8 mouse cellular contexts compared by ENCODE assay signal in the genomic region with DNA sequence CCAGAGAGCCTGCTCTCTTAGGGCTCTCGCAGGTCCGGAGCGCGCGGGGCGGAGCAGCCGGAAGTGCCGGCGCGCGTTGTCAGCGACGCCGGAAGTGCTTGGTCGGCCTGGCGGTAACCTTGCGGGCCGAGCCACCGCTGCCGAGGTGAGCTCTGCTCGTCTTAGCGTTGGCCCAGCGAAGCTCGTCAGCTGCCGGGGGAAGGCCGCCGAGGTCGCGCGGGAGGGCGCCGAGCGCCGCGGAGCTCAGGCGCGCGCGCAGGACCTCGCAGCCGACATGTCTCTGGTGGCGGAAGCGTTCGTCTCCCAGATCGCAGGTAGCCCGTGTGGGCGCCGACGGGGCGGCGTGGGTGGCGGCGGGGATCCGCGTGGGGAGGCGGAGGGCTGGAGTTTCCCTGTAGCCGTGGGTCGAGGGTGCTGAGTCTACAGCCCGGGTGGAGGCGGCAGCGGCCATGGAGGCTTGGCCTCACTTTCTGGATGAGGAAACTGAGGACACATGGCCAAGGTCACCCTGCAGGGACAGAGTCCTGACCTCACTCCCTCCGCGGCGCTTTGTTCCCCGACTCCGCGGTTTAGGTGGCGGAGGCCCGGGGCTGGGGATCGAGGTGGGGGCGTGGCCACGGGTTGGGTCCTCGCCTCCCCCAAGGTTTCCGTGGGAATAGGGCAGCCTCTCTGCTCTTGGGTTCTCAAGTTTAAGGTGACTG. TPM values are rescaled to one million over a fixed set of nuclear protein-coding genes. Genes with fewer than 3 reads are reported as not detected.
DNase-seq lines count a peak whose midpoint lies in the region; ATAC-seq and TF ChIP-seq lines count a peak whose summit lies in the region.

A gene (plus strand): TSS at position 74 of the 701 bp plus-strand sequence.

- H3K9me3 ChIP-seq in ES-E14 (ENCODE audit: control insufficient read depth, insufficient read depth, low read depth, low read length) = no peaks in the 10 kb centered on the region
- H3K9me3 ChIP-seq in forebrain, embryonic 15.5 days = no peaks in the 10 kb centered on the region
- no peaks in the 10 kb centered on the region for H3K9me3 ChIP-seq in lung, embryonic 16.5 days (ENCODE audit: control insufficient read depth, low read length)

- peak within 1 kb of the TSS; percentile 9; the same call in 1 of the 2 replicates for H3K27ac ChIP-seq in ES-E14 (ENCODE audit: insufficient read depth, low read depth, low read length, poor library complexity, severe bottlenecking)
- H3K27ac ChIP-seq in forebrain, embryonic 15.5 days (replicated peaks) = peak within 1 kb of the TSS; percentile 82
- H3K27ac ChIP-seq in lung, embryonic 16.5 days (ENCODE audit: low read length) = peak within 1 kb of the TSS; percentile 91

- H3K9ac ChIP-seq in ES-E14 (ENCODE audit: insufficient read depth, low read depth, low read length, poor library complexity, severe bottlenecking) = peak within 1 kb of the TSS; percentile 85
- H3K9ac ChIP-seq in forebrain, embryonic 15.5 days (replicated peaks) = peak within 1 kb of the TSS; percentile 83
- peak within 1 kb of the TSS; percentile 96 for H3K9ac ChIP-seq in lung, embryonic 16.5 days (ENCODE audit: low read length)

- peak; percentile 95 for ATAC-seq in forebrain, embryonic 15.5 days (replicated peaks)
- ATAC-seq in lung, embryonic 16.5 days (ENCODE audit: low read depth) = peak; percentile 96

- peak within 1 kb of the TSS; percentile 89 for H3K4me2 ChIP-seq in forebrain, embryonic 15.5 days (replicated peaks)
- peak within 1 kb of the TSS; percentile 66 for H3K4me2 ChIP-seq in lung, embryonic 16.5 days (ENCODE audit: low read depth, low read length)

- no peaks in the 10 kb centered on the region for H3K36me3 ChIP-seq in ES-E14 (ENCODE audit: control insufficient read depth, insufficient read depth, low read length, poor library complexity, severe bottlenecking)
- H3K36me3 ChIP-seq in forebrain, embryonic 15.5 days = no peaks in the 10 kb centered on the region
- no peaks in the 10 kb centered on the region for H3K36me3 ChIP-seq in lung, embryonic 16.5 days (ENCODE audit: control insufficient read depth, insufficient read depth, low read length)

- in situ Hi-C loops in ES-E14 (cut with MboI; ENCODE audit: low sequenced_read_pairs in 2 of 2, unreplicated experiment in 2 of 2) = no loop called here

- 0% methylated on average over 72 of the region's 74 CpGs for WGBS in forebrain, embryonic 15.5 days
- WGBS in lung, embryonic 16.5 days = under 1% methylated on average over 72 of the region's 74 CpGs

- intact Hi-C loops in heart, postnatal 25 days (cut with DNase I) = loop anchor here (5.0 kb wide), 2 partner anchors 136 to 231 kb away; no protein-coding TSS in a partner anchor

- peak; percentile 62 for DNase-seq in ES-E14 (ENCODE audit: low read depth, low spot score)
- peak; percentile 73 for DNase-seq in cerebellum, adult 11 months
- DNase-seq in heart, postnatal 25 days (ENCODE audit: low spot score) = peak; percentile 53
- peak; percentile 53 to 74 for DNase-seq in layer of hippocampus, adult 8-10 months (ENCODE audit: low spot score in 2 of 2)
- DNase-seq in ovary, postnatal 10 days (ENCODE audit: low spot score) = peak; percentile 49
- DNase-seq in thymus, postnatal 10 days (ENCODE audit: low spot score in 2 of 2) = peak; percentile 62 to 64

- peaks cover 0 to 2% of the 10 kb centered on the region in 2 experiments; a peak in 1 of 4 replicates for H3K4me1 ChIP-seq in ES-E14 (ENCODE audit: control insufficient read depth in 2 of 2, insufficient read depth in 2 of 2, low read length in 2 of 2, poor library complexity in 1 of 2)
- H3K4me1 ChIP-seq in forebrain, embryonic 15.5 days = peaks cover 8% of the 10 kb centered on the region
- H3K4me1 ChIP-seq in lung, embryonic 16.5 days (replicated peaks; ENCODE audit: control insufficient read depth, insufficient read depth, low read length) = no peaks in the 10 kb centered on the region

- H3K27me3 ChIP-seq in forebrain, embryonic 15.5 days = no peaks in the 10 kb centered on the region
- peaks cover 4% of the 10 kb centered on the region; the same call in 1 of the 2 replicates for H3K27me3 ChIP-seq in lung, embryonic 16.5 days (ENCODE audit: control insufficient read depth, insufficient read depth, low read depth, low read length)

- peak within 1 kb of the TSS; percentile 74 to 90 for H3K4me3 ChIP-seq in ES-E14 (ENCODE audit: insufficient read depth in 1 of 2, low read depth in 1 of 2, low read length in 2 of 2, poor library complexity in 1 of 2, severe bottlenecking in 1 of 2)
- peak within 1 kb of the TSS; percentile 88 for H3K4me3 ChIP-seq in forebrain, embryonic 15.5 days
- peak within 1 kb of the TSS; percentile 96 for H3K4me3 ChIP-seq in lung, embryonic 16.5 days (ENCODE audit: low read length)

TF ChIP-seq in ES-E14, 5 proteins besides CTCF, POLR2A, EP300 and RAD21:
- TF ChIP-seq ZNF384 (IDR thresholded peaks at IDR 0.05; ENCODE audit: low read depth, low read length) (no peak), HCFC1 (IDR thresholded peaks at IDR 0.05; ENCODE audit: borderline replicate concordance, insufficient read depth, low read length) (peak; percentile 43; the same call in 1 of the 2 replicates), ZC3H11A (IDR thresholded peaks at IDR 0.05; ENCODE audit: borderline replicate concordance, low read depth, low read length) (0 out of 2 replicates have a peak, but pooled peaks have one; percentile 2)

RNA-seq across cellular contexts. Expression of the gene that starts here (rescaled TPM):
- 31.2 and 35.7 TPM in 2 replicates for total RNA-seq in ES-E14 (2012; rRNA removed)
- 124 and 133 TPM in 2 replicates for polyA plus RNA-seq in forebrain, embryonic 15.5 days (2015; fragmentation: Nextera tagmentation; extraction: Ambion mirVana)
- 100 to 1,000 TPM; 120 to 122 TPM for total RNA-seq in heart, postnatal 25 days (2021)
- 10 to 100 TPM; 41.0 to 46.5 (median 43.9) TPM for total RNA-seq in layer of hippocampus, adult 8-10 months (2022)
- 90.9 and 107 TPM in 2 replicates for polyA plus RNA-seq in lung, embryonic 16.5 days (2015; fragmentation: Nextera tagmentation; extraction: Ambion mirVana)

Comparison
In these comparisons a context has a peak if more than half of its experiments do, and no peak if none do; other contexts are left out.
1. Peak in every context shown above with its lines: DNase-seq, ATAC-seq, H3K4me3 ChIP-seq and H3K27ac ChIP-seq.
2. H3K27ac ChIP-seq: peak in every context shown above with its lines; median percentile 91 in lung, embryonic 16.5 days; 82 in forebrain, embryonic 15.5 days; 9 in ES-E14.